Mouse (Mus musculus) C2C12 (cell line): ENCODE data around the gene Tnf.

Experiments
- CEBPB ChIP-seq: IDR thresholded peaks from one replicate; pipeline ENCODE4 v1.6.1; 2011; ENCODE audit warnings: low read depth, mild to moderate bottlenecking, control low read depth, moderate library complexity
- CTCF ChIP-seq: IDR thresholded peaks from one replicate; pipeline ENCODE4 v1.5.1; 2011; ENCODE audit not compliant: control insufficient read depth, insufficient read depth, insufficient read length
- MAX ChIP-seq: IDR thresholded peaks from one replicate; pipeline ENCODE4 v1.6.1; 2011; ENCODE audit warnings: mild to moderate bottlenecking, control low read depth
- MYOD1 ChIP-seq: IDR thresholded peaks from one replicate; pipeline ENCODE4 v1.6.1; 2011; ENCODE audit warnings: low read depth; ENCODE audit not compliant: control insufficient read depth, insufficient read length
- MYOG ChIP-seq: IDR thresholded peaks from one replicate; pipeline ENCODE4 v1.6.1; 2011; ENCODE audit not compliant: control insufficient read depth, insufficient read length; ENCODE audit errors: extremely low read depth

DNA sequence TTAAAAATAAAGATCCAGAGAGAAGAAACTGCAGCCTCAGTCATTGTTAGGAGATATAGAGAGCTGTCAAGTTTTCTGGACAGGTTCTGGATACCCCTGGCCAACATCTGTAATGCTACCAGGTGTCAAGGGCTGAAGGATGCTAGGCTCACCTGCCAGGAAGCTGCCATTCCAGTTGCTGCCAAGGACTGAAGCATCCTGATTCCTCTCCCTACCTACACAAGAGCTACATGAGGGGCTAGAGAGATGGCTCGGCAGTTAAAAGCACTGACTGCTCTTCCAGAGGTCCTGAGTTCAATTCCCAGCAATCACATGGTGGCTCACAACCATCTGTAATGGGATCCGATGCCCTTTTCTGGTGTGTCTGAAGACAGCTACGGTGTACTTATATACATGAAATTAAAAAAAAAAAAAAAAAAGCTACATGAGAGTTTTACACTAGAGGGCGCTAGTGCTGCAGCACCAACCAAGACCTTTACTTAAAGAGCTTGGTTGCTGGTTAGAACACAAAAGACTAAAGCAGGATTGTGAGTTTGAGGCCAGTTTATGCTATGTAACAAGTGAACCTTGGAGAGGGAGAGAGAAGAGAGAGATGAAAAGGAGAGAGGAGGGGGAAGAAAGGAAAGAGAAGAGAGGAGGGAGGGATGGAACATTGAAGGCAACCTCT is 33.1 kb downstream of the Tnf start:
- TF ChIP-seq CTCF (no peak), MYOD1 (no peak), MAX (no peak), MYOG (no peak), CEBPB (no peak)
